Mouse (Mus musculus) forebrain, embryonic 14.5 days (tissue): ENCODE measurements around the gene Hirip3. TPM values are rescaled to one million over a fixed set of nuclear protein-coding genes. Genes with fewer than 3 reads are reported as not detected.

ENCODE experiments used
- ATAC-seq: fragments of 200-750 bp; cut with Nextera tagmentation; 2 replicates; pipeline ENCODE4 v1.8.0; 2017; ENCODE audit warnings: mild to moderate bottlenecking, moderate library complexity
- DNase-seq: peaks from one replicate; pipeline ENCODE4 v3.0.0-alpha.2; 2015; ENCODE audit warnings: low spot score
- H3K27ac ChIP-seq: fragments of 300-500 bp; sonication (generic); 2 replicates; pipeline ENCODE4 v1.5.1; 2014; ENCODE audit warnings: low read depth, mild to moderate bottlenecking, control low read depth, low read length, moderate library complexity
- H3K27me3 ChIP-seq: fragments of 300-500 bp; sonication (generic); replicated peaks from 2 replicates; pipeline ENCODE4 v1.6.1; 2014; ENCODE audit warnings: low read length, control low read depth, mixed read lengths; ENCODE audit not compliant: control insufficient read depth, insufficient read depth
- H3K36me3 ChIP-seq: fragments of 300-500 bp; sonication (generic); 2 replicates; pipeline ENCODE4 v1.6.1; 2014; ENCODE audit warnings: low read length, control low read depth; ENCODE audit not compliant: control insufficient read depth, insufficient read depth
- H3K4me1 ChIP-seq: fragments of 300-500 bp; sonication (generic); 2 replicates; pipeline ENCODE4 v1.6.1; 2014; ENCODE audit warnings: antibody characterized with exemption, low read length, control low read depth; ENCODE audit not compliant: control insufficient read depth, insufficient read depth
- H3K4me2 ChIP-seq: fragments of 300-500 bp; sonication (generic); 2 replicates; pipeline ENCODE4 v1.6.1; 2014; ENCODE audit warnings: mild to moderate bottlenecking, control low read depth, low read length
- H3K4me3 ChIP-seq: fragments of 300-500 bp; sonication (generic); 2 replicates; pipeline ENCODE4 v1.5.1; 2014; ENCODE audit warnings: low read depth, low read length, control low read depth
- H3K9ac ChIP-seq: fragments of 300-500 bp; sonication (generic); 2 replicates; pipeline ENCODE4 v1.6.1; 2014; ENCODE audit warnings: mild to moderate bottlenecking, low read length, control low read depth, moderate library complexity
- H3K9me3 ChIP-seq: fragments of 300-500 bp; sonication (generic); replicated peaks from 2 replicates; pipeline ENCODE4 v1.6.1; 2016; ENCODE audit warnings: low read length, control low read depth, mixed read lengths; ENCODE audit not compliant: control insufficient read depth
- WGBS: fragments of 180-500 bp; shearing (Covaris S2); extraction: QIAGEN DNeasy Blood & Tissue Kit; methylation state at CpG from one replicate; pipeline ENCODE4 v1.1.7; 2014; 5-methylcytosine and 5-hydroxymethylcytosine counted together
- polyA plus RNA-seq: library from polyadenylated mRNA; unstranded; fragments of >200 nt; fragmentation: Nextera tagmentation; extraction: Ambion mirVana; gene quantifications from 2 replicates; pipeline ENCODE4 v1.2.1, GENCODE M21; 2014

The Hirip3 gene
- polyA plus RNA-seq, 1 experiment from 2014 or later = 12.0 TPM

DNA sequence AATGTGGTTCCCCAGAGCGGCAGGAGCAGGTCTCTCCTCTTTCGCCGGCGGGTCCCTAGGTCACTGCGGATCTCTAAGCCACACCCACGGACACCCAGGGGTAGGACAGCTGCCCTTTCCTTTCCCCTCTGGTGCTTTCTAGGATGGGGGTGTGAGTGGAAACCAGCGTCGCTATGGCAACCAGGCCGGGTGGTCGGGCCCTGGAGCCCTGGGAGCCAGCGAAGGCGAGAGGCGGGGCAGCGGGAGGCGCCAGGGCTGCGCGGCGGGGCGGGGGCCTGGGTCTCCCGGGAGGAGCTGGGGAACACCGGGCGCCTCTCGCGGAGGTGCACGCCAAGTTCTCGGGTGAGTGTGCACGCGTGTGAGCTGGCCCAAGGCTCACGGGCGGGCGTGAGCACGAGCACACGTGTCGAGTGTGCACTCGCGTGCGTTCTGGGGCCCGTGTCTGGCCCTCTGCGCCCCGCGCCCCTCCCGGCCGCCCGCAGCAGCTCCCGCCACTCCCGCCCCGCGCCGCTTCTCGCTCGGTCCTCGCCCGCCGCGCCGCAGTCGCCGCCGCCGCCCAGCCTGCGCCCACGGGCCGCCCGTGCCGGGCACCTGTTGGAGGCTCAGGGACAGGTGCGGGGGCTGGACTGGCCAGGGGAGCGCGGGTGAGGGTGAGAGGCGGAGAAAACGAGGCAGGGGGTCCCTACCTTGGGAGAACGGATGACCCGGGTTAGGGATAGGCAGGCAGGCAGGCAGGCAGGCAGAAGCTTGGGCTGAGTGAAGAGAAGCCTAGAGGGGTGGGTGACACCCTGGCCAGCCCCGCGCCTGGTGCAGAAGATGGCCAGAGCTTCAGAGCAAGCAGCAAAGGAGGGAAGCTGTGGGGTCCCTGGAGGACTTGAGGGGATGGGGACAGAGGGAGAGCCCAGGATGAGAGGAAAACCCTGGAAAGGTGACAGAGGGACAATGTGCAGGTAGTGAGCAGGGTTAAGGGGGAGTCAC lies 14.1 kb upstream of the Hirip3 start:
- Histone ChIP-seq H3K9me3 (no peaks in the 10 kb centered on the region), H3K9ac (peak overlapping the region; percentile 74), H3K4me2 (peak overlapping the region; percentile 99), H3K27ac (no peak overlapping the region), H3K36me3 (peaks cover 12% of the 10 kb centered on the region), H3K4me3 (peak overlapping the region; percentile 55), H3K4me1 (peaks cover 12% of the 10 kb centered on the region), H3K27me3 (0 out of 2 replicates have a peak, but pooled peaks cover 8% of the 10 kb centered on the region)
- ATAC-seq (peak; percentile 62), DNase-seq (peak; percentile 68)
- WGBS = under 1% methylated on average over 73 of the region's 74 CpGs

DNA sequence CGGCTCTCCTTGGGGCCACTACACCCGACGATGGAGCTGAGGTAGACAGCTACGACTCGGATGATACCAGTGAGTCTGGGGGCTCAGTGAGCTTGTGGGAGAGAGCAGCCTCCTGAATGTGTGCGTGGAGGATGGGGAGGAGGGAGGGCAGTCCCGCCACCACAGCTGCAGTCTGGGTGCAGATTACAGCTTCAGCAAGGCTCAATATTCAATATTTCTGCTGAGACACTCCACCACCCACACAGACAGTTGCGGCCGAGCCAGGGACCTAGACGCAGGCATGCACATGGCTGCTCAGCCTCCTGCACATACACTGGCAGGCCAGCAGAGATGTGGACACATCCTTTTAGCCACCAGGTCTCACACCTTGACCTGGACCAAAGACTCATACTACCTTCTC lies 13.0 kb upstream of the Hirip3 start:
- H3K27ac ChIP-seq = no peak overlapping the region
- peak; percentile 13 for DNase-seq

DNA sequence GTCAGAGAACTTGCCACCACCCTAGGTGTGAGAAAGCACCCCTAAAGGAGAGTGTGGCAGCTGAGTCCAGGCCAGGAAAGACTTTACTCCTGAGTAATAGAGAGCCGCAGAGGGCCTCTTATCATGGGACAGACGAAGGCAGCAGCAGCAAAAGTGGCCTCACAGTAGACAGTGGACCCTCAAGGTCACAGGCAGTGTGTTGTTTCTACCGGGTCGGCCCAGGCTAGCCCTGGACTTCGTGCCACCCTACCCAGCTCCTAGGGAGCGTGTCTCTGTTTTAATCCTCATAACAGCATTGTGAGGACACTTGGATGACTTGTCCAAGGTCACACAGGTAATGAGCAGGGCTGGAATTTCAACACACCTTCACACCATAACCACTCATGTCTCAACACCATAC lies 11.6 kb upstream of the Hirip3 start:
- Histone ChIP-seq H3K27ac (no peak overlapping the region), H3K36me3 (peaks cover 37% of the 10 kb centered on the region), H3K9ac (no peak overlapping the region), H3K4me2 (no peak overlapping the region), H3K9me3 (no peaks in the 10 kb centered on the region), H3K27me3 (0 out of 2 replicates have a peak, but pooled peaks cover 8% of the 10 kb centered on the region), H3K4me1 (peaks cover 12% of the 10 kb centered on the region), H3K4me3 (no peak overlapping the region)
- ATAC-seq = no peak
- no peak for DNase-seq
- WGBS = 89% methylated on average over 6 of the region's 6 CpGs

More for the DNA sequence above, 13.0 kb upstream of the Hirip3 start:
- 25% methylated on average over 10 of the region's 10 CpGs for WGBS
- ATAC-seq = peak; percentile 29; the same call in 1 of the 2 replicates
- peaks cover 12% of the 10 kb centered on the region for H3K4me1 ChIP-seq
- no peaks in the 10 kb centered on the region for H3K9me3 ChIP-seq
- peaks cover 23% of the 10 kb centered on the region for H3K36me3 ChIP-seq
- peak overlapping the region; percentile 55 for H3K4me3 ChIP-seq
- 0 out of 2 replicates have a peak, but pooled peaks cover 8% of the 10 kb centered on the region for H3K27me3 ChIP-seq
- H3K9ac ChIP-seq = peak overlapping the region; percentile 74
- H3K4me2 ChIP-seq = peak overlapping the region; percentile 99

DNA sequence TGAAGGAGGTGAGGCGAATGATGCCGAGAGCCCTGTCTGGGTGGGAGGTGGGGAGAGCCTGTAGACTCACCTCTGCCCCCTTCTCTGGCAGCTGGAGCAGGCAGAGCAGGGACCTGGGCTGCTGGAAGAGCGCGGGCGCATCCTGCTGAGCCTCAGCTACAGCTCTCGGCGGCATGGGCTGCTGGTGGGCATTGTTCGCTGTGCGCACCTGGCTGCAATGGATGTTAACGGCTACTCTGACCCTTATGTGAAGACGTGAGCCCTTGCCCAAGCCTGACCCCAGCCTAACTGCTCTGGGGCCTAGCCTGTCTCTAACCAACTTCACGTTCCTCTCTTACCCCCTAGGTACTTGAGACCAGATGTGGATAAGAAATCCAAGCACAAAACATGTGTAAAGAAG lies 10.6 kb upstream of the Hirip3 start:
- ATAC-seq (no peak), DNase-seq (no peak)
- H3K4me2 ChIP-seq = no peak overlapping the region
- H3K4me3 ChIP-seq = no peak overlapping the region
- H3K9me3 ChIP-seq = no peaks in the 10 kb centered on the region
- peaks cover 12% of the 10 kb centered on the region for H3K4me1 ChIP-seq
- no peak overlapping the region for H3K27ac ChIP-seq
- 0 out of 2 replicates have a peak, but pooled peaks cover 8% of the 10 kb centered on the region for H3K27me3 ChIP-seq
- H3K36me3 ChIP-seq = peaks cover 47% of the 10 kb centered on the region
- no peak overlapping the region; the same call in 1 of the 2 replicates for H3K9ac ChIP-seq
- WGBS = 37% methylated on average over 12 of the region's 12 CpGs

DNA sequence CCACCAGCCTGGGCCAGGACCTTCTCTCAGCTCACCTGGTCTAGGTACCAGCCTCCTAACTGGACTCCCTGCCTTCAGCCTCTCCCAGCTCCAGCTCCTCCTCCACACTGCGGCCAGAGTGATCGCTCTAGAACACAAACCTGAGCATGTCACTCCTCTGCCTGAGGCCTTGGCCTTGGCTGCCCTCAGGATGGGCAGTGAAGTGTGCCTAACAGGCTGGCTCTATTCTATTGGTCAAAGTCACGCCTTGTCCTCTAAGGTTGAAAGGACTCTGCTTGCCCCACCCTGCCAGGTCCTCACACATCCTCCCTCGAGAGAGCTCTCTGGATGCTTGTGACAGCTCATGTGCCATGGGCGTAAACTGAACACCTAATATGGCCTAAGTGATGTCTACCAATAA lies 8.3 kb upstream of the Hirip3 start:
- DNase-seq (no peak), ATAC-seq (no peak)
- 80% methylated on average over 5 of the region's 5 CpGs for WGBS
- Histone ChIP-seq H3K4me3 (no peak overlapping the region), H3K4me1 (peaks cover 5% of the 10 kb centered on the region), H3K9me3 (no peaks in the 10 kb centered on the region), H3K4me2 (no peak overlapping the region), H3K27me3 (0 out of 2 replicates have a peak, but pooled peaks cover 6% of the 10 kb centered on the region), H3K27ac (no peak overlapping the region), H3K9ac (no peak overlapping the region), H3K36me3 (peaks cover 67% of the 10 kb centered on the region)

DNA sequence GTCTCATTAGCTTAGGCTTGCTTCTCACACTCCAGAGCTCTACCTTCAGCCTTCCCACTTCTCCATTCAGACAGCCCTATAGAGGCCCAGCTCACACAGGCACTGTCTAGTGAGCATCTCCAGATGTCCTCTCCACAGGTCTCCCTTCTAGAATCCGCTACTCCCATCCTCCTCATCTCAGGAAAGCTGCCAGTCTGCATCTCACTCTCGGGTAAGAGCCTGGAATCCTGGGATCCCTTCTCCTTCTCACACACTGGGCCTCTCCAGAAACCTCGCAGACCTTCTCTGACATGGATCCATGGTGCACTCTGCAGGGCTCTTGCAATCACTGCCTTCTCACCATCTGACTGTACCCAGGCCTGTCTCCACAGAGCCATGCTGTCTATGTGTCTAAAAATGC lies 6.1 kb upstream of the Hirip3 start:
- no peak overlapping the region for H3K9ac ChIP-seq
- H3K27ac ChIP-seq = no peak overlapping the region
- WGBS = 68% methylated on average over 3 of the region's 3 CpGs
- peaks cover 79% of the 10 kb centered on the region for H3K36me3 ChIP-seq
- no peak overlapping the region for H3K4me3 ChIP-seq
- no peak for ATAC-seq
- DNase-seq = no peak
- no peaks in the 10 kb centered on the region for H3K4me1 ChIP-seq
- H3K4me2 ChIP-seq = no peak overlapping the region
- no peaks in the 10 kb centered on the region for H3K9me3 ChIP-seq
- H3K27me3 ChIP-seq = no peaks in the 10 kb centered on the region

DNA sequence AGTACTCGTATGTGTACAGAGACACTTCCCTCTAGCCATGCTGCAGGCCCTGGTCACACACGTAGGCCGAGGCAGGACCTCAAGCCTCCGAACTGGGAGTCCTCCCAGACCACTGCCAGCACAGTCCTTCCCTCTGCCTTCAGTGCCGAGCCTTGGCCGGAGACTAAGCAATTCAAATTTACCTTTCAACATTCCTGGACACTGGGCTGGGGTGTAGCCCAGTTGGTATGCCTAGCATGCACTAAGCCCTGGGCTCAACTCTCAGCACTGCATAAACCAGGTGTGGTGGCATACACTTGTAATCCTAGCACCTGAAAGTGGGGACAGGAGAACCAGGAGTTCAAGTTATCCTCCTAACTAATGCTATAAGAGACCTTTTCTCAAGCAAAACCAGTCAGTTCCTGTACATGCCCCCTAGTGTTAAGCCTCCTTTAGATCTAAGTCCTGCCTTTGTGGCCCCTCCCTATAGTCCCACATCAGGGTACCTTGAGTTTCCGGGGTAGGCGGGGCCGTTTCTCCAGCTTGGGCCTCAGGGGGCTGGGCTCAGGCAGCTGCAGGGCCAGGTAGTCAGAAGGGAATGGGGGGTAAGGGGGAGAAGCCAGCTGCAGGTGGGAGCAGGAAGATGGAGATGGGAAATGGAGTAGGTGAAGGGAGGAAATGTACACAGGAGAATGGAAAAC lies 4.9 kb upstream of the Hirip3 start:
- Histone ChIP-seq H3K27me3 (no peaks in the 10 kb centered on the region), H3K4me1 (peaks cover 4% of the 10 kb centered on the region; the same call in 1 of the 2 replicates), H3K4me3 (no peak overlapping the region), H3K9me3 (no peaks in the 10 kb centered on the region), H3K4me2 (no peak overlapping the region), H3K36me3 (peaks cover 75% of the 10 kb centered on the region), H3K9ac (no peak overlapping the region), H3K27ac (no peak overlapping the region)
- ATAC-seq (no peak), DNase-seq (no peak)
- WGBS = 75% methylated on average over 9 of the region's 9 CpGs

DNA sequence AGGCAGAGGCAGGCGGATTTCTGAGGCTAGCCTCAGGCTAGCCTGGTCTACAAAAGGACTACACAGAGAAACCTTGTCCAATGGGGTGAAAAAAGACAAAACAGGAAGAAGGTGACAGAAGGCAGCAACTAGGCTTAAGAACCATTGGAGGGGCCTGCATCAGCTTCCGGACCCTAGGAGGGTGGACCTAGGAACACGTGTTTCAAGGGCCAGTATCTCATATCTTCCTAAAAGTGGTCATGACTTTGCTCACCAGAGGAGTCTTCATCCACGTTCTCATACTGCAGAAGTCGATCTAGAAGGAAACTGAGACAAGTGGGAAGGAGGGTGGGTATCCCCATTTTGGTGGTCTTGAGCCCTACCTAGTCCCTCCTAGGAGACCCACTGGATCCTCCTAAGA lies 785 bp upstream of the Hirip3 start:
- ATAC-seq = no peak
- DNase-seq = no peak
- H3K27me3 ChIP-seq = no peaks in the 10 kb centered on the region
- H3K9me3 ChIP-seq = no peaks in the 10 kb centered on the region
- H3K36me3 ChIP-seq = peaks cover 57% of the 10 kb centered on the region
- H3K9ac ChIP-seq = peak overlapping the region; percentile 72
- 74% methylated on average over 5 of the region's 5 CpGs for WGBS
- H3K4me3 ChIP-seq = peak overlapping the region; percentile 59
- no peak overlapping the region for H3K27ac ChIP-seq
- peaks cover 15% of the 10 kb centered on the region for H3K4me1 ChIP-seq
- peak overlapping the region; percentile 82 for H3K4me2 ChIP-seq
